Mouse (Mus musculus) stomach, embryonic 16.5 days (tissue): ENCODE measurements around the gene A630095N17Rik. TPM values are rescaled to one million over a fixed set of nuclear protein-coding genes. Genes with fewer than 3 reads are reported as not detected.
A peak's percentile ranks its signal among the peaks of the same experiment; 100 is the strongest.
"Not testable (repeated sequence)": the region's sequence is repeated elsewhere in the genome, so short reads cannot be mapped to it uniquely, and the experiment has no call there.

Experiments
- ATAC-seq: fragments of 200-750 bp; cut with Nextera tagmentation; 2 replicates; pipeline ENCODE4 v1.8.0; 2017; ENCODE audit warnings: moderate number of reproducible peaks, moderate TSS enrichment; ENCODE audit not compliant: insufficient read depth, low FRiP score
- H3K27ac ChIP-seq: fragments of 300-500 bp; sonication (generic); 2 replicates; pipeline ENCODE4 v1.5.1; 2014; ENCODE audit warnings: low read length
- H3K27me3 ChIP-seq: fragments of 300-500 bp; sonication (generic); 2 replicates; pipeline ENCODE4 v1.6.1; 2014; ENCODE audit warnings: low read length, control low read depth, mixed read lengths; ENCODE audit not compliant: control insufficient read depth, insufficient read depth
- H3K36me3 ChIP-seq: fragments of 300-500 bp; sonication (generic); 2 replicates; pipeline ENCODE4 v1.6.1; 2014; ENCODE audit warnings: low read length; ENCODE audit not compliant: control insufficient read depth, insufficient read depth
- H3K4me1 ChIP-seq: fragments of 300-500 bp; sonication (generic); 2 replicates; pipeline ENCODE4 v1.6.1; 2014; ENCODE audit warnings: low read length, control low read depth, mixed read lengths; ENCODE audit not compliant: control insufficient read depth, insufficient read depth
- H3K4me2 ChIP-seq: fragments of 300-500 bp; sonication (generic); 2 replicates; pipeline ENCODE4 v1.6.1; 2014; ENCODE audit warnings: low read depth, low read length, mixed read lengths
- H3K4me3 ChIP-seq: fragments of 300-500 bp; sonication (generic); replicated peaks from 2 replicates; pipeline ENCODE4 v1.5.1; 2014; ENCODE audit warnings: mild to moderate bottlenecking, low read length
- H3K9ac ChIP-seq: fragments of 300-500 bp; sonication (generic); 2 replicates; pipeline ENCODE4 v1.6.1; 2014; ENCODE audit warnings: low read length
- H3K9me3 ChIP-seq: fragments of 300-500 bp; sonication (generic); replicated peaks from 2 replicates; pipeline ENCODE4 v1.6.1; 2016; ENCODE audit warnings: low read length, control low read depth; ENCODE audit not compliant: control insufficient read depth
- WGBS: fragments of 180-500 bp; shearing (Covaris S2); extraction: QIAGEN DNeasy Blood & Tissue Kit; methylation state at CpG from one replicate; pipeline ENCODE4 v1.1.7; 2014; 5-methylcytosine and 5-hydroxymethylcytosine counted together
- polyA plus RNA-seq: library from polyadenylated mRNA; unstranded; fragments of >200 nt; fragmentation: Nextera tagmentation; extraction: Ambion mirVana; gene quantifications from 2 replicates; pipeline ENCODE4 v1.2.1, GENCODE M21; 2015

Gene A630095N17Rik
- polyA plus RNA-seq, 1 experiment from 2014 or later = not detected

GRCm38 (mm10) chr1:75244175-75244826 lies 12.4 kb upstream of the A630095N17Rik start:
- WGBS = 93% methylated on average over 12 of the region's 12 CpGs
- H3K4me2 ChIP-seq = no peak overlapping the region

GRCm38 (mm10) chr1:75243411-75243810 lies 11.5 kb upstream of the A630095N17Rik start:
- H3K27me3 ChIP-seq = no peaks in the 10 kb centered on the region
- WGBS = 89% methylated on average over 14 of the region's 14 CpGs
- no peak overlapping the region for H3K4me2 ChIP-seq
- H3K9me3 ChIP-seq = no peaks in the 10 kb centered on the region
- no peak overlapping the region for H3K9ac ChIP-seq
- no peak overlapping the region for H3K4me3 ChIP-seq
- ATAC-seq = no peak
- peaks cover 9% of the 10 kb centered on the region for H3K4me1 ChIP-seq
- H3K27ac ChIP-seq = no peak overlapping the region
- peaks cover 11% of the 10 kb centered on the region; the same call in 1 of the 2 replicates for H3K36me3 ChIP-seq

More at GRCm38 (mm10) chr1:75244175-75244826, 12.4 kb upstream of the A630095N17Rik start:
- ATAC-seq = no peak
- H3K9me3 ChIP-seq = no peaks in the 10 kb centered on the region
- no peak overlapping the region for H3K4me3 ChIP-seq
- H3K27ac ChIP-seq = no peak overlapping the region
- H3K4me1 ChIP-seq = peaks cover 9% of the 10 kb centered on the region
- peaks cover 11% of the 10 kb centered on the region; the same call in 1 of the 2 replicates for H3K36me3 ChIP-seq
- H3K9ac ChIP-seq = no peak overlapping the region
- H3K27me3 ChIP-seq = no peaks in the 10 kb centered on the region

GRCm38 (mm10) chr1:75239591-75239990 lies 7.7 kb upstream of the A630095N17Rik start:
- Histone ChIP-seq H3K36me3 (peaks cover 11% of the 10 kb centered on the region; the same call in 1 of the 2 replicates), H3K4me1 (peaks cover 14% of the 10 kb centered on the region), H3K27me3 (no peaks in the 10 kb centered on the region), H3K4me3 (no peak overlapping the region), H3K4me2 (no peak overlapping the region), H3K27ac (no peak overlapping the region), H3K9me3 (no peaks in the 10 kb centered on the region), H3K9ac (no peak overlapping the region)
- WGBS = 80% methylated on average over 10 of the region's 10 CpGs
- no peak for ATAC-seq

- Histone ChIP-seq H3K9me3 (no peaks in the 10 kb centered on the region), H3K4me3 (peak within 1 kb of the TSS; percentile 73), H3K4me2 (peak within 1 kb of the TSS; percentile 86), H3K4me1 (peaks cover 14% of the 10 kb centered on the region), H3K36me3 (peaks cover 7% of the 10 kb centered on the region; the same call in 1 of the 2 replicates), H3K9ac (peak within 1 kb of the TSS; percentile 87), H3K27ac (peak within 1 kb of the TSS; percentile 89), H3K27me3 (no peaks in the 10 kb centered on the region)
- under 1% methylated on average over 63 of the region's 64 CpGs for WGBS
- peak; percentile 96 for ATAC-seq
These were observed 4.5 kb upstream of the A630095N17Rik start, which contains the start of gene Dnajb2 for GRCm38 (mm10) chr1:75236117-75237050. Gene Dnajb2, plus strand, starts transcription at chr1:75236406.

- ATAC-seq = no peak
- no peak overlapping the region for H3K4me2 ChIP-seq
These were observed 2.7 kb upstream of the A630095N17Rik start for GRCm38 (mm10) chr1:75234606-75235005.

GRCm38 (mm10) chr1:75232489-75232888 lies 587 bp upstream of the A630095N17Rik start:
- ATAC-seq, H3K27ac ChIP-seq, H3K9me3 ChIP-seq, H3K9ac ChIP-seq, H3K4me3 ChIP-seq, H3K27me3 ChIP-seq, H3K36me3 ChIP-seq, H3K4me2 ChIP-seq: not testable (repeated sequence)
- H3K4me1 ChIP-seq = peaks cover 12% of the 10 kb centered on the region
- WGBS = 59% methylated on average over 4 of the region's 4 CpGs

More at GRCm38 (mm10) chr1:75234606-75235005, 2.7 kb upstream of the A630095N17Rik start:
- Histone ChIP-seq H3K27me3 (no peaks in the 10 kb centered on the region), H3K9ac (no peak overlapping the region), H3K27ac (no peak overlapping the region), H3K4me1 (peaks cover 14% of the 10 kb centered on the region), H3K36me3 (peaks cover under 1% of the 10 kb centered on the region; the same call in 1 of the 2 replicates), H3K9me3 (no peaks in the 10 kb centered on the region), H3K4me3 (no peak overlapping the region)
- WGBS = 2% methylated on average over 8 of the region's 8 CpGs

- no peak for ATAC-seq
- WGBS = 75% methylated on average over 4 of the region's 4 CpGs
- Histone ChIP-seq H3K27ac (peak overlapping the region; percentile 53), H3K9ac (peak overlapping the region; percentile 33; the same call in 1 of the 2 replicates), H3K36me3 (no peaks in the 10 kb centered on the region), H3K4me2 (no peak overlapping the region), H3K9me3 (no peaks in the 10 kb centered on the region), H3K4me3 (no peak overlapping the region), H3K4me1 (peaks cover 4% of the 10 kb centered on the region), H3K27me3 (no peaks in the 10 kb centered on the region)
These were observed 678 bp downstream of the A630095N17Rik start for GRCm38 (mm10) chr1:75231224-75231623.

GRCm38 (mm10) chr1:75230335-75230994 lies 1.4 kb downstream of the A630095N17Rik start:
- peak; percentile 39; the same call in 1 of the 2 replicates for ATAC-seq
- H3K4me3 ChIP-seq = no peak overlapping the region
- peak overlapping the region; percentile 53 for H3K27ac ChIP-seq
- H3K27me3 ChIP-seq = no peaks in the 10 kb centered on the region
- no peaks in the 10 kb centered on the region for H3K9me3 ChIP-seq
- WGBS = 61% methylated on average over 7 of the region's 7 CpGs
- H3K9ac ChIP-seq = no peak overlapping the region
- H3K36me3 ChIP-seq = no peaks in the 10 kb centered on the region
- H3K4me2 ChIP-seq = no peak overlapping the region
- H3K4me1 ChIP-seq = no peaks in the 10 kb centered on the region
